Mouse (Mus musculus) monocyte, adult 5-6 weeks (primary cell): ENCODE measurements at regions not wholly inside any gene's neighbourhood (a gene's known extent, or its start where the extent isn't known, plus 50 kb on each side); places are given as distances from the start of the nearest gene placed in this dataset.

Experiments used
- ATAC-seq: fragments of 153-309, 156-312 bp; replicated peaks from 2 replicates; pipeline ENCODE4 v1.8.0; 2017; ENCODE audit warnings: mild to moderate bottlenecking; ENCODE audit not compliant: low TSS enrichment, insufficient number of reproducible peaks, severe bottlenecking, poor library complexity, low FRiP score

- ATAC-seq = no peak
These were observed 97.6 kb upstream of the Kctd3 start for GRCm38 (mm10) chr1:189105276-189105675.

- no peak for ATAC-seq
These were observed 95.1 kb upstream of the Kctd3 start for GRCm38 (mm10) chr1:189102781-189103180.

- no peak for ATAC-seq
These were observed 91.5 kb upstream of the Kctd3 start for GRCm38 (mm10) chr1:189099121-189099520.

- ATAC-seq = no peak
These were observed 85.2 kb upstream of the Kctd3 start for GRCm38 (mm10) chr1:189092819-189093218.

DNA sequence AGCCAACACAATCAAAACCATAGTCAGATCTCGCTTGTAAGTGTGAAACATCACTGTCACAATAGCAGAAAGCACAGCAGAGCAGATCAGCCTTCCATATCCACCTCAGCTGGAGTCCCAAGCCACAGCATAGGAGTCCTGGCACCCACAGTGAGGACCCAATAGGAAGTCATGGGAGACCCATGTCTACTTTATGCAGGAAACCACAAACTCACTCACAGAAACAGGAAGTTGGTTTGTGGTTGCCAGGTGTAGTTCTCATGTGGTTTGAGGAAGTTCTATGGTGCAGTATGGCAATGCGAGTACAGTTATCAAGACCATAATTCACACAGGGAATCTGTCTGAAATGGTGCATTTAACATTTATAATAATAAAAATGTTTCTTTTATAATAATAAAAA, 77.6 kb upstream of the Kctd3 start:
- peak; percentile 53; the same call in 1 of the 2 replicates for ATAC-seq

DNA sequence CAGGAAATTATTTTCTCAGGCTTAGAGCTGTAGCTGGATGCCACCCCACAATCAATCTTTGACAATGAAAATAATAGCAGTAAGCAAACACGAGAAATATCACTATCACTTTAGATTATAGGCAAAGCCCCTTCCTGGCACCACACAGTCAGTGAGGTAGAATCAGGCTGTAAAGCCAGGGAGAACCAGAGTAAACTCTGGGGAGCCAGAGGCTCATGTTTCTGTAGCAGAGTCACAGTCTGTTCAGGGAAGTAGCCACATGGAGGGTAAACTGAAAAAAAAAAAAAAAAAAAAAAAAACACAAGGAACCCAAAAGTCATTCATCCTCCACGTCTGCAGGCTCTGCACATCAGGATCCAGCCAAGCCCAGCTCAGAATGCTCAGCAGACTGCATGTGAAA, 73.6 kb upstream of the Kctd3 start:
- no peak for ATAC-seq

- ATAC-seq = no peak
These were observed 73.2 kb upstream of the Kctd3 start for GRCm38 (mm10) chr1:189080797-189081196.

GRCm38 (mm10) chr1:189079451-189080410, 72.1 kb upstream of the Kctd3 start:
- no peak for ATAC-seq

- no peak for ATAC-seq
These were observed 70.2 kb upstream of the Kctd3 start for GRCm38 (mm10) chr1:189077861-189078260.

DNA sequence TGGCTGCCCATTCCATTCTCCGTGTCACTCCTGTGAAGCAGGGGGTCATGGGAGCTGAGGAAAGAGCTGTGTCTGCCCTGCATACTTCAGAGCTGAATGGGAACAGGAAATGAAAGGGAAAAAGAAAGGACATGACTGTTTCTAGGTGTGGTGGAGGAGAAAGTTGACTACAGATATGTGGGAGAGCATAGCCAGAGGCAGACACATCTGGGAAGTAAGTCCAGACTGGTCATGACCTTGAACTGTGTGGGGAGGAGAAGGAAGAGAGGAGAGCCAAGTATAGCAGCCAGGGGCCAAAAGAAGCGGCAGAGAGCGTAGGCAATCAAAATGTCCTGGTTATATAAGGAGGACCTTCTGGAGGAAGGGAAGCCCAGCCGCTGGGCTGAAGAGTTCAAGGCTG, 68.6 kb upstream of the Kctd3 start:
- ATAC-seq = no peak

DNA sequence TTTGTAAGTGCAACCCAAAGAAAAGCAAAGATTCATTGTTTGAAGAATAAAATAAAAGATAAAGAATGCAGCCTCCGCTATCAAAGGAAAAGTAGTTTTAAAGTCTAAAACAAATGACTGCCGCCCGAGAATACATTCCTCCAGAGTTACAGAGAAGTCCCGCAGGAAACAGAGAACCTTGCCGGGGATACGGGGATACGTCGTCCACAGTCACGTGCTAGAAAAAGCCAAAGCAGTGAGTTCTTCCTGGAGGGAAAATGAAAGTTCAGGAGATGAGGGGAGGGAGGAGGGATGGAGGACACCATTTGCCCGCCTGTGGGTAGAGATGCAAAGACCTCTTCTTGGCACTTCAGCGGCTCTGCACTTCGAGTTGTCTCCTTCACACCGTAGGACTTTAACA, 68.0 kb upstream of the Kctd3 start:
- ATAC-seq = no peak

DNA sequence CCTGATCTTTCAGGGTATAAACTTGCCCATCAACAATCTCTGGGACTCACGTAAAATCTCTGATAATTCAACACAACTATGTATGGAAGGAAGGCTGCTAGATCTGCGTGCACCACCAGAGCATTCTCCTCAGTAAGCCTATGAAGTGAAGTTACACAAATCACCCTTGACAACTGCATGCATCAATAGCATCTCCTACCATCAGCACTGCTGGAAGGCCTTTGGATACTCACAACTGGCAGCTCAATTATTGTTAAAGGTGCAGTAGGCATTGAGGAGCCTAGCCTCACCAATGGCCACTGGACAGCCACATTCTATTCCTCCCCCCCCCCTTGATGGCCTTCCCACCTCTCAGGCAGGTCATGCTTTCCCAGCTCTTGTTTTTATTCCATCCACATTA, 64.9 kb upstream of the Kctd3 start:
- no peak for ATAC-seq

DNA sequence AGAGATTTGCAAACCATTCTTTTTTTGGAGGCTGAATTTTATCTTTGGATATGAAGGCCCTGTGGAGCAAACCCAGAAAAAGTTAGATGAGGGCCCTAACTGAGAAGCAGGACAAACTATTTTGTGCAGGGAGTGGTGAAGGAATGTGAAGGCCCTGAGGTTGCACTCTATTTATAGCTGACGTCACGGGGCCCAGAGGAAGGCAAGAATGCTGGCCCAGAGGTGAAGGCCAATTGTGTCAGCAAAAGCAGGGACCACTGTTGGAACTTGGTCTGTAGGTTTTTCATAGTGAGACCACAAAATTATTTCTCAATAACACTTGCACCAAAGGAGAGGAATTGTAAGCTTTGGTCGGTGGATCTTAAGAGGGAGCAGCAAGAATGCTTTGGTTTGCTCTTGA, 60.6 kb upstream of the Kctd3 start:
- no peak for ATAC-seq

- ATAC-seq = no peak
These were observed 59.7 kb upstream of the Kctd3 start for GRCm38 (mm10) chr1:189067204-189067960.

- no peak for ATAC-seq
These were observed 59.0 kb upstream of the Kctd3 start for GRCm38 (mm10) chr1:189066446-189067151.

- no peak for ATAC-seq
These were observed 57.7 kb upstream of the Kctd3 start for GRCm38 (mm10) chr1:189065152-189065910.

DNA sequence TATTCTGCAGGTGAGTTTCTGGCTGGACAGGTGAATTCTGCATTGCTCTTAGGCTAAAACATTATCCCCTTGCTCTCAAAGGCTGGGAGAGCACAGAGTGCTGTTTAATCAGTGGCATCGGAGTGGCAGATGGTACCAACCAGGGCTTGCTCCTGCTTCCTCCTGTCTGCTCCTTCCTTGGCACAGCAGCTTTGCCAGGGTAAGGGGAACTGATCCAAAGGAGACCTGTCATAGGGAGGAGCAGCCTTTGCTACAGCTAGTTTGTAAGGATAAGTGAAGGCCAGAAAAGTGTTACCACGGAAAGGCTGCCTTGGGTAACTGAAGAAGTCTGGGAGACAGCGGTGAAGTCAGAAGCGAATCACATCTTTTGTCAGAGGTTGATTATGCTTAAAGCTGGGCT, 57.0 kb upstream of the Kctd3 start:
- ATAC-seq = no peak

DNA sequence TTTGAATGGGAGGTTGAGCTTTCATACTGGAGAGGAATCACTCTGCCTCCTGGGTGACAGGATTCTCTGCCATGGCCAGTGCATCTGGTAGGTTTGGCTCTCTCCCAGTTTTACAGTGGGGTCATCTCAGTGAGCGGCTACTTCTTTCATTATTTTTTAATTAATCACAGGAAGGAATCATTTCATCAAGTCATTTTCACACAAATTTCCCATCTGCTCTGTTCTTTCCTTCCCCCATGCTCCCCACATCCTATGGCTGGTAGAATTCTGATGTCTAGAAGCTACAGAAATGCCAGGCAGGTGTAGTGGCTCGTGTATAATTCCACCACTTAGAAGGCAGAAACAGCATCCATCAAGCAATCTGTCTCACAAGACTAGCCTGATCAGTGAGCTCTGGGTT, 56.1 kb upstream of the Kctd3 start:
- ATAC-seq = no peak

DNA sequence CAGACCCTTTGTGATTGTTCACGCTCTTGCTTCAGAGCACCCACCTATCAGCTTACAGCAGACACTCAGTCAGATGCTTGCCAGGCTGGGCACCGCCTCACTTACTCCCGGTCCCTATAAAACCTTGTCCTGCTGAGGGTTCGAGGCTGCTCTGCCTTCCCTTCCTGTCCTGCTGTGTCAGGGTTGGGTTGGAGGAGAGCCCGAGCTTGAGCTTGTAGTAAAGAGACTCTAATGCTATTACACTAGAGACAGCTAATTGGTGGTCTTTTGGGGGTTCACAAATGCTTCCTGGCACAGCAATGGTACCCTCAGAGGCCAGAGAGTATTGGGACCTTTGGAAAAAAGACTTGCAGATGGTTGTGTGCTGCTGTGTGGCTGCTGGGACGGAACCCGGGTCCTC, 55.6 kb upstream of the Kctd3 start:
- ATAC-seq = no peak
